Mouse (Mus musculus) cortical plate, adult 2 months (tissue): ENCODE data around the gene Tmem102.

Source experiments
- CTCF ChIP-seq: fragments of 200-500 bp; IDR thresholded peaks from 2 replicates; pipeline ENCODE4 v1.5.1; 2011; ENCODE audit warnings: mild to moderate bottlenecking, control low read depth, low read length; ENCODE audit not compliant: insufficient read depth; ENCODE audit errors: extremely low read depth
- POLR2A ChIP-seq: fragments of 200-500 bp; IDR thresholded peaks from 2 replicates; pipeline ENCODE4 v1.6.1; 2011; ENCODE audit warnings: mild to moderate bottlenecking, low read length, control low read depth; ENCODE audit not compliant: insufficient read depth; ENCODE audit errors: extremely low read depth

DNA sequence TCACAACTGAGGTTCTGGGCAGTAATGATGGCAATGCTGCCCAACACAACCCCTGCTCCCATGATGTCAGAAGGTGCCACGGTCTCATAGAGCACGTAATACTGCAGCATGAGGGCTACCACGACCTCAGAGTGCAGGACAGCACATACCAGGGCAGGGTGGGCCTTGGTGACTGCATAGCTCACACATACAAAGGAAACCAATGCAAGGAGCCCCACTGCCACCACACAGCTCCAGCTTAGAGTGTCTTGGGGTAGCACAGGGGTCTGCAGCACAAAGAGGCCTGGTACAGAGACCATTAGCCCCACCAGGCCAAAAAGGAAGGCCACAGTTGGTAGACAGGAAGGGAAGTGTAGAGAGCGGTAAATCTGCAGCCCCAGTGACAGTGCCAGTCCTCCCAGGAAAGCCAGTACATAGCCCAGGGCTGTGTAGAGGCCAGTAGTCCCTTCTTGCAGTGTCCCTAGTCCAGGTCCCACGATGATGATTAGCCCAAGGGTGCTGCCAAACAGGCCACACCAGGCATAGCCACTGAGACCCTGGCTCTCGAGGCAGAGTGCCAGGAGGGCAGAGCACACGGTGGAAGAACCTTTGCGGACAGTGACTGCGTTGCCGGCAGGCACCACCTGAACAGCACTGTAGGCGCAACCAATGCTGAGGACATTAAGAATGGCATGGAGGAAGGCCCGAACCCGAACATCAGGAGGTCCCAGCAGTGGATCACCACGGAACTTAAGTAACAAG is 45.1 kb downstream of the Tmem102 start:
- no peak for TF ChIP-seq CTCF
- no peak for TF ChIP-seq POLR2A
